Mouse (Mus musculus) pancreas, adult 10 weeks (tissue): ENCODE data around the gene Slc35b2. TPM values are rescaled to one million over a fixed set of nuclear protein-coding genes. Genes with fewer than 3 reads are reported as not detected.

Source experiments
- polyA plus RNA-seq: library from polyadenylated mRNA; stranded (reverse); fragments of 350-450 nt; fragmentation: Illumina TruSeq; extraction: RNeasy Lipid Tissue Mini Kit (QIAGEN cat#74804); gene quantifications from one replicate; pipeline ENCODE4 v1.2.3, GENCODE M21; 2015; ENCODE audit warnings: low read depth, low replicate concordance; ENCODE audit not compliant: insufficient read depth

Gene Slc35b2
- polyA plus RNA-seq, result 11.9 TPM

DNA sequence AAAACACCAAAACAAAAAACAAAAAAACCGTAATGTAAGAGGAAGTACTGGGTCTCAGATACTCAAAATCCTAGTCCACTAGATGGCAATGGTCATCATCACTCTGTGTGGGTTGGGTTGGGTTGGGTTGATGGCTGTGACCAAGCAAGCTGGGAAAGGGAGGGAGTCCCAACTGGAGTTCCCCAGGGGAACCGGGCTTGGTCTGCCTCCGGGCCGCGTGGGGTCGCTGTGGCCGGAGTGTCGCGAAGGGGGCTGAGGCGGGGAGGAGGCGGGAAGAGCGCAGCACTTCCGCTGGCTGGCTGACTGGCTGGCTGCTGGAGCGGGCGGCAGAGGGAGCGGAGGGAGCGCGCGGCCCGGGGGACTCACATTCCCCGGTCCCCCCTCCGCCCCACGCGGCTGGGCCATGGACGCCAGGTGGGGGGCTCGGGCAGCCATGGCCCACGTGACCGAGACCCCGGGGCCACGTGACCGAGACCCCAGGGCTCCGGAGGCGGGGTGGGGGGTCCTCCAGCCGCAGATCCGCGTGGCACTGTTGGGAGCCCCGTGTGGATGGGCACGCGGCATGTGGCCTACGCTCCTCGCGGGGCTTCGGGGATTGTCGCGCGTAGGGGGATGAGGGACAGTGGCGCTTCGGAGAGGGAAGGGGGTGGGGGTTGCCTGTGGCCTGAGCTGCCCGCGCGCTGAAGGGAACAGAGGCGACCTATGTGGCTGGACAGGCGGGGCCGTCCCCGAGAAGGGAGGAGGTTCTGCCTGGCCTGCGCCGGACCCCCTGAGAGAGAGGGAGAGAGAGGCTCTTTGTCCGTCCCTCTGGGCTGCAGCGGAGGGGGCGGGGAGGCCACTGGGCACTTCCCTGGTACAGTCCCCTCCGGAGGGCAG lies at the start of gene Slc35b2:
TSS of gene Slc35b2 (plus strand) at position 220 of the 876 bp plus-strand sequence.

DNA sequence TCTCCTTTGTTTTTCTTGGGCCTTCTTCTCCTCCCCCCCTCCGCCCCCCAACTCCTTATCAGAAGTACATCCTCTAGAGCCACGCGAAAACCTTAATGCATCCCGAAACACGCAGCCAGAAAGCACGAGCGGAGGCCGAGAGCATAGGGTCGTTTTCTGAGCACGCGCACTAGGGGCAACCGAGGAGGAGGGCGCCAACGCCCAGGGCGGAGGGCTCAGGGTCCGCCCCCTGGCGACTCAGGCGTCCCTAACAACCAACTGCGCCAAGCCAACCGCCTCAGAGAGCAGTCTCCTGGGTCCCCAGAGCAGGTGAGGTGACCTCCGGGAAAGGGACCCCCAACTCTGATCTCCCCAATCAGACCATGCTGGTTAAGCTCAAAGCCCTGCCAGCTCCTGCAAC lies 40.4 kb upstream of the Slc35b2 start, which contains the start of gene Tcte1:
TSS of gene Tcte1 (plus strand) at position 172 of the 400 bp plus-strand sequence.

DNA sequence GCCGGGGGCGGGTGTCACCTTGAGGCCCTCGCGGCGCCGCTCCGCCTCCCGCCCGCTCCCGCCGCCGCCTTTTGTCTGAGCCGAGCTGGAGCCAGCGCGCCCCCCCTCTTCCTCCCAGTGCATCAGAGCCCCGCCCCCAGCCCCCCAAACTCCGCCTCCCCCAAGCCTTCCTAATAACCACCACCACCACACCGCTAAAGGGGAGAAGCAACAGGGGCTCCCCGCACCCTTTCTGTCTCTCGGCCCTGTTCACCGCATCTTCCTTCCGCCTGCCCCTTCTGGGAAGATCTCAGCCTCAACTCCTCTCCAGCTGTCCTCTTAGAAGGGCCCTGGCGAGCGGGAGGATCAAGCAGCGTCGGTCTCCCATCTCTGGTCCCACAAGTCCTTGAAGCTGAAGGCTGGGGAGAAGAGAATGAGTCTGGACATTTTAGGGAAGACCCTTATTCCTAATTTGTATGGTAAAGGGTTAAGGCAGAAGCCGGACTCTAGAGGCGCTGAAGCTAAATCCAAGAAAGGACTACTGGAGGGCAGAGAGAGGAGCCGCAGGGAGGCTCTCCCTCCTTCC lies 14.0 kb upstream of the Slc35b2 start, which contains the start of gene Tmem151b:
TSS of gene Tmem151b (minus strand) at position 61 of the 565 bp plus-strand sequence.

DNA sequence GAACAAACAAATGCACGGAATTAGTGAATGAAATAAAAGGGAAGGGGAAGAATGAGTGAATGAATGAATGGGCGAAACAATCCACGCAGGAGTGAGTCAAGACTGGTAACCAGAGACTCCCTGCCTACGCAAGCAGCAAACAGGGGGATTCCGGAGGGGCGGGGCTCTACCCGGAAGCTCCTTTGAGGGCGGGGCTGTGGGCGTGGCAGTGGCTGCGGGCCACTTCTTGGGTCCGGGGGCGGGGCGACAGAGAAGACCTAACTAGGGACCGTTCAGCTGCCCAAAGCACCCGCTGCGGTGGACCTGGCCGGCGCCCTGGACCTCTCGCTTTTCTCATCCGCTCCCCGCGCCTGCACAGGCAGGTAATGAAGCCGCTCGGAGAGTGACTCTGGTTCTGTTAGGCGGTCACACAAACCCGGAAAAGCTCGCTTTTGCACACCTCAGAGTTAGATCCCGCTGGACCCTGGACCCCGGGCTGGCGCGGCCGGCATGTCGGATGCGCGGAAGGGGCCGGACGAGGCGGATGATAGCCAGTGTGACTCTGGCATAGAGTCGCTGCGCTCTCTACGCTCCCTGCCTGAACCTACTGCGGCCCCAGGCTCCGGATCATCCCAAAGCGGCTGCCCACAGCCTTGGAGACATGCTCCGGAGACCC lies 8.1 kb upstream of the Slc35b2 start, which contains the start of gene Nfkbie:
TSS of gene Nfkbie (plus strand) at position 252 of the 655 bp plus-strand sequence.

DNA sequence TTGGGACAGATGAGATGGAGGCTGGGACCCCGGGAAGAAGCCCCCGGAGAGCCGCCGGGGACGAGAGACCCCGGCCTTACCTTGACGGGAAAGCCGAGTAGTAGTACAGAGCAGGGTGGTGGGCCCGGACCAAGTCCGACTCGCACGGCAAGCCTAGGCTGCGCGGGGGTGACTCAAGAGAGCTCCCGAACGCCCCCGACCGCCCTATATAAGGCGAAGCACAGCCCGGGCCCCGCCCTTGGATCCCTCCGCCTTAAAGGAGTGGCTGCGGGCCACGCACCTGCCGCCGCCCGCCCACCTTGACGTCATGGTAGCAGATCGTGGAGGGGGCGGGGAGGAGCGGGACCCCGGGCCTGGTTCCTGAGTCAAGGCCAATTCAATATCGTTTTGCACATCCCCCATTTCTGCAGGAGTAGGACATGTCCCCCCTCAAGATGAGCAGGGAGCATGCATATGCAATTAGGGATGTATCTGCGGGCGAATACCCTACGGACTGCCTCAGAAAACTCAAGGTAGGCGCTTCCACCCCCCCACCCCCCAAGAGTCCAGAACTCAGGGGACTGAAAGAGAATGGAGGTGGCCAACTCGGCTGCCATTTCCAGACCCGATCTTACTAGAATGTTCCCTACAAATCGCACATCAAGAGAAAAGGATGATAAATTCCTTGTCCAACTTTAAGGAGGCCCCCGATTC lies 9.6 kb downstream of the Slc35b2 start, which contains the start of gene Hsp90ab1:
TSS of gene Hsp90ab1 (minus strand) at position 185 of the 693 bp plus-strand sequence.

DNA sequence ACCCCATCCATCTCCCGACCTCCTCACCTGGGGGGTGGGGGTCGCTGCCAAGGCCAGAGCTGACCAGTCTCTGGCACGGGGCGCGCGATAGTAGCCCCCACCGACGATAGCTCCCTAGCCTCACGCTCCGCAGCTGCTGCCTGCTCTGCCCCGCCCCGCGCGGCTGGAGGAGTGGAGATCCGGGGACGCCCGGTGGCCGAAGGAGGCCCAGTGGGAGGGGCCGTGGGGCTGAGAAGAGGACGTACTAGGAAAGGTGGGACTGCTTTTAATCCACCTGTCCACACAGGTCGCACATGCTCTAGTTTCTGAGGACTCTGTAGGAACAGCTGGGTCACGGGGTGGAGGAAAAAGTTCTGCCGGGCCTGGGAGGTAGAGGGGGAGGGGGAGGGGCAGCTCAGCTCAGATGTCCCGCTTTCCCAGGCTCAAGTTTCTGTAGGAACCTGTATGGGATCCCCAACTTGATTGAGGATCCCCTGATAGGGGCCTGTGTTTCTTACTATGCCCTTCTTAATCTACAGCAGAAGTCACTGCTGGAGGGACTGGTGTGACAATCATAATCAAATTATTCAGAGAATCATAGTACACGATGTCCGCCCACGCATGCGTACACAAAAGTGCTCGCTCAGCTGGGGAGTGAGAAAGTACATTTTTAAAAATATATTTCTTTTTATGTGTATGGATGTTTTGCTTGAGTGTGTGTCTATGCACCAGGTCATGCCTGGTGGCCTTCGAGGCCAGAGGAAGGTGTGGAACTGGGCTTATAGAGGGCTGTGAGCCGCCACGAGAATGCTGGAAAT lies 36.0 kb downstream of the Slc35b2 start, which contains the start of gene Slc29a1:
TSS of gene Slc29a1 (minus strand) at position 161 of the 797 bp plus-strand sequence.

DNA sequence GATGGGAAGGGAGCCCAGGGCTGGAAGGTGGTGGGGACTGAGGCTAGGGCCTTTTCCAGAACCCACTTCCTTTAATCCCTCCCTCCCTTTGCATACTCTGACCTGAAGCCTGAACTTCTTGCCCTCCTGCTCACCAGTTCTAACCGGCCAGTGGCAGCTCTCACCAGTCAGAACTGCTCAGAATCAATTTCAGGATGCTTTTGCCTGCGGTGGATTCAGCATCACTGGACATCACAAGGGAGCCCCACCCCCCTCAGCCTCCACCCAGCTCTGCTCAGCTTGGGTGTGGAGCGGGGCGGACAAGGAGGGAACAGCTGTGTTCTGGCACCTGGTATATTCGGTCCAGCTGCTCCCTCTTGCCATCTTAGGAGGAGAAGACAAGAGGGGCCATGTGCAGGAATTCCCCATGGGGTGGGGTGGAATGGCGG lies 38.2 kb downstream of the Slc35b2 start, which contains the start of gene Mymx:
TSS of gene Mymx (minus strand) at position 226 of the 428 bp plus-strand sequence.

Other genes starting within 250 kb of the Slc35b2 start
- gene Cdc5l, start 130.1 kb upstream of the Slc35b2 start, polyA plus RNA-seq, result 8.1 TPM
- gene Spats1, start 88.5 kb upstream of the Slc35b2 start, polyA plus RNA-seq, result not detected
- gene Aars2, start 57.0 kb upstream of the Slc35b2 start, polyA plus RNA-seq, result 2.8 TPM
- gene Tcte1, start 40.4 kb upstream of the Slc35b2 start, polyA plus RNA-seq, result not detected
- gene Tmem151b, start 14.2 kb upstream of the Slc35b2 start, polyA plus RNA-seq, result not detected
- 1.4 TPM for gene Nfkbie, start 8.2 kb upstream of the Slc35b2 start, polyA plus RNA-seq
- 166 TPM for gene Hsp90ab1, start 9.4 kb downstream of the Slc35b2 start, polyA plus RNA-seq
- gene Slc29a1, start 35.7 kb downstream of the Slc35b2 start, polyA plus RNA-seq, result 35.0 TPM
- gene Mymx, start 38.2 kb downstream of the Slc35b2 start, polyA plus RNA-seq, result not detected
- gene Capn11, start 95.5 kb downstream of the Slc35b2 start, polyA plus RNA-seq, result 0.61 TPM
- 21.4 TPM for gene Mrpl14, start 122.4 kb downstream of the Slc35b2 start, polyA plus RNA-seq
- 19.5 TPM for gene Tmem63b, start 123.0 kb downstream of the Slc35b2 start, polyA plus RNA-seq
- gene 1600014C23Rik, start 170.0 kb downstream of the Slc35b2 start, polyA plus RNA-seq, result not detected